Mouse (Mus musculus): ENCODE measurements around the gene Taar3. TPM values are rescaled to one million over a fixed set of nuclear protein-coding genes. Genes with fewer than 3 reads are reported as not detected.

The Taar3 gene
- polyA plus RNA-seq (2016; fragmentation: Nextera tagmentation; extraction: Ambion mirVana): not detected in 2 replicates

DNA sequence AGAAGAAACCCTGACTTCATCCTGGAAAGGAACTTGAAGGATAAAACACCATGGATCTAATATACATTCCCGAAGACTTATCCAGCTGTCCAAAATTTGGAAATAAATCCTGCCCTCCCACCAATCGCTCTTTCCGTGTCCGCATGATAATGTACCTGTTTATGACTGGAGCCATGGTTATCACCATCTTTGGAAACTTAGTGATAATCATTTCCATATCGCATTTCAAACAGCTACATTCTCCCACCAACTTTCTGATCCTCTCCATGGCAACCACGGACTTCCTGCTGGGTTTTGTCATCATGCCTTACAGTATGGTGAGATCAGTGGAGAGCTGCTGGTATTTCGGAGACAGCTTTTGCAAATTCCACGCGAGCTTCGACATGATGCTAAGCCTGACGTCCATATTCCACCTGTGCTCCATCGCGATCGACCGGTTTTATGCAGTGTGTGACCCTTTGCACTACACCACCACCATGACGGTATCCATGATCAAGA, at the start of gene Taar3:
Gene Taar3, plus strand, starts transcription at position 51 of the 498 bp plus-strand sequence.
- Histone ChIP-seq H3K27ac (ENCODE audit: poor library complexity, severe bottlenecking) (no peak within 1 kb of the TSS), H3K4me1 (replicated peaks) (0 out of 2 replicates have a peak, but pooled peaks cover 13% of the 10 kb centered on the region), H3K4me3 (no peak within 1 kb of the TSS), H3K4me2 (no peak within 1 kb of the TSS), H3K27me3 (replicated peaks) (no peaks in the 10 kb centered on the region), H3K9ac (no peak within 1 kb of the TSS), H3K9me3 (replicated peaks) (no peaks in the 10 kb centered on the region), H3K36me3 (no peaks in the 10 kb centered on the region)
- 85% methylated on average over 16 of the region's 16 CpGs for WGBS
- ATAC-seq (ENCODE audit: insufficient number of reproducible peaks, low FRiP score): no peak

DNA sequence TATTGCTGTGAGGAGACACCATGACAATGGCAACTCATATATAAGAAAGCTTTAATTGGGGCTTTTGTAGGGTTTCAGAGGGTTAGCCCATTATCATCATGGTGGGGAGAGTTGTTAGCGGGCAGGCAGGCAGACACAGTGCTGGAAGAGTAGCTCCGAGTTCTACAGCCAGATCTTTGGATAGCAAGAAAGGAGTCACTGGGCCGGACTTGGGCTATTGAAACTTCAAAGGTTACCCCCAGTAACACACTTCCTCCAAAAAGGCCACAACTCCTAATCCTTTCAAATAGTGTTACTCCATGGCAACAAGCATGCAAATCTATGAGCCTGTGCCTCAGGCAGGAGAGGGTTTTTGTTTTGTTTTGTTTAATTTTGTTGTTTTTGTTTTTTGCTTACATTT, 48.2 kb upstream of the Taar3 start:
- no peak overlapping the region for H3K4me2 ChIP-seq
- H3K27me3 ChIP-seq (replicated peaks): no peaks in the 10 kb centered on the region
- no peak overlapping the region for H3K4me3 ChIP-seq
- H3K9ac ChIP-seq: no peak overlapping the region
- H3K27ac ChIP-seq (ENCODE audit: poor library complexity, severe bottlenecking): no peak overlapping the region
- H3K4me1 ChIP-seq (replicated peaks): no peaks in the 10 kb centered on the region
- H3K36me3 ChIP-seq: no peaks in the 10 kb centered on the region
- ATAC-seq (ENCODE audit: insufficient number of reproducible peaks, low FRiP score): no peak
- no peaks in the 10 kb centered on the region for H3K9me3 ChIP-seq (replicated peaks)
- WGBS: 84% methylated on average over 3 of the region's 3 CpGs

DNA sequence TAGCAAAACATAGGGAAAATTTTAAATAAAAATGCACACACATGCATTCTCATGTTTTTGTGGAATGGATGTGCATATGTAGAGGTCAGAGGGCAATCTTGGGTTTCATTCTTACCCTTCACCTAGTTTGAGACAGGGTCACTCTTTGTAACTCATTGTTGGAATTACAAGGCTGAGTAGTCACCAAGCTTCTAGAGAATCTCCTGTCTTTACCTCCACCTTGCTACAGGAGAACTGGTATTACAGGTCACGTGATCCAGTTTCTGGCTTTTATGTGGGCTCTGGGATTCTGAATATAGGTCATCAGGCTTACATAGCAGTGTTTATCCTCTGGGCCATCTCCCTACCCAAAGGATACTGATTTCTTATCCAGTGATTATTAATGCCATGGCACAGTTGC, 43.7 kb upstream of the Taar3 start:
- WGBS: 80% methylated on average over 1 of the region's 1 CpGs
- no peak for ATAC-seq (ENCODE audit: insufficient number of reproducible peaks, low FRiP score)
- no peaks in the 10 kb centered on the region for H3K9me3 ChIP-seq (replicated peaks)

DNA sequence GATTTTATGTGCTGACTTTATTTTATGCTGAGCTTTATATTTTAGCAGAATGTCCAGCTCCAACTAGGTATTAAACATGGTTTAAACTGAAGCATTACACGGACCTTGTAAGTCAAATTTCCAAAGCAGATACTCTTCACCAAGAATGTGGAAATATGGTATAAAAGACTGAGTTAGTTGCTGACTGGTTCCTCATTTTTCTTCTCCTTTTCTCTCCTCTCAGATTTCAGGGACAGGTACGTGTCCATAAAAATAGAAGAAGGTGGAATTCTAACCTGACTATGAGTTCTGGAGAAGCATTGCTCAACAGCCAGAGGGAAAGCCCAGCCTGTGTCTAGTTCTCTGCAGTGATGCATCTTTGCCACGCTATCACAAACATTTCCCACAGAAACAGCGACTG, 29.3 kb upstream of the Taar3 start, which contains the start of gene Taar1:
Gene Taar1, plus strand, starts transcription at position 301 of the 400 bp plus-strand sequence.
- H3K4me1 ChIP-seq (replicated peaks): no peaks in the 10 kb centered on the region
- H3K36me3 ChIP-seq: no peaks in the 10 kb centered on the region
- H3K9me3 ChIP-seq (replicated peaks): 0 out of 2 replicates have a peak, but pooled peaks cover 4% of the 10 kb centered on the region
- no peak within 1 kb of the TSS for H3K4me2 ChIP-seq
- H3K27me3 ChIP-seq (replicated peaks): no peaks in the 10 kb centered on the region
- ATAC-seq (ENCODE audit: insufficient number of reproducible peaks, low FRiP score): no peak
- H3K9ac ChIP-seq: no peak within 1 kb of the TSS
- no peak within 1 kb of the TSS for H3K27ac ChIP-seq (ENCODE audit: poor library complexity, severe bottlenecking)
- 79% methylated on average over 4 of the region's 4 CpGs for WGBS
- no peak within 1 kb of the TSS for H3K4me3 ChIP-seq

More for the DNA sequence above, 43.7 kb upstream of the Taar3 start:
- Histone ChIP-seq H3K36me3 (no peaks in the 10 kb centered on the region), H3K27ac (ENCODE audit: poor library complexity, severe bottlenecking) (no peak overlapping the region), H3K27me3 (replicated peaks) (no peaks in the 10 kb centered on the region), H3K4me3 (no peak overlapping the region), H3K4me2 (no peak overlapping the region), H3K4me1 (replicated peaks) (no peaks in the 10 kb centered on the region), H3K9ac (no peak overlapping the region)

DNA sequence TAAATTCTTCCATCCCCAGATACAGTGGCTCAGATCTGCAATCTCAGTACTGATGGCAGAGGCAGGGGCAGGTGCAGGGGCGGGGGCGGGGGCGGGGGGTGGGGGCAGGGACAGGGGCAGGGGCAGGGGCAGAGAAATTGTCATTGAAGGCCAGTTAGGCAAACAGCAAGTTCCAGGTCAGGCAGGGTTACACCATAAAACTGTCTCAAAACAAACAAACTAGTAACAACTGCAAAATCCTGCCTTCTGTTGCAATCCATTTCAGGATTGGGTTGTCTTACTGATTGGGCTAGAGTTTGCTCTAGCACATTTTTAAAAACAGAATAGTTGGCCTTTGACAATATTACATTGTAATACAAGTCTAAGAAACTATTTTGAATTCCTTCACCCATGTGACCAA, 26.9 kb upstream of the Taar3 start:
- Histone ChIP-seq H3K27me3 (replicated peaks) (no peaks in the 10 kb centered on the region), H3K27ac (ENCODE audit: poor library complexity, severe bottlenecking) (no peak overlapping the region), H3K4me3 (no peak overlapping the region), H3K36me3 (no peaks in the 10 kb centered on the region), H3K4me1 (replicated peaks) (no peaks in the 10 kb centered on the region), H3K9me3 (replicated peaks) (no peaks in the 10 kb centered on the region), H3K4me2 (no peak overlapping the region), H3K9ac (no peak overlapping the region)
- WGBS: 65% methylated on average over 3 of the region's 3 CpGs
- ATAC-seq (ENCODE audit: insufficient number of reproducible peaks, low FRiP score): no peak

DNA sequence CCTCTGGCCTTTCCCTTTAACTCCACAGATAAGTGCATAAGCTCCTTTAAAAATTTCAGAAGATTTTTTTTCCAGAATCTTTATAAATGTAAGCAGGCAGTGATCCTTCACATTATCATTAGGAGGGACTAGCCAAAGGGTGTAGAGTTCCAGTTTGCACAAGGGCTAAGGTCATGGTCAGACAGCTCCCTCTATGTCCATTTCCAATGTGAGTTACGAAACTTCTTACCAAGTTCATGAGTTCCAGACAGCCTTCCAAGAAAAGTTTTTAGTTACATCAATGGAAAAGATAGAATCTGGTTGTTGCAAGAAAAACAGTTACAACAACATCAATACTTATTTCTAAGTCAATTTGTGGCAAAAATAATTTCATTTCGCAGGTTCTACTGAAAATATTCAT, 25.4 kb upstream of the Taar3 start:
- no peak for ATAC-seq (ENCODE audit: insufficient number of reproducible peaks, low FRiP score)
- Histone ChIP-seq H3K4me2 (no peak overlapping the region), H3K27ac (ENCODE audit: poor library complexity, severe bottlenecking) (no peak overlapping the region), H3K27me3 (replicated peaks) (no peaks in the 10 kb centered on the region), H3K9ac (no peak overlapping the region), H3K36me3 (no peaks in the 10 kb centered on the region), H3K9me3 (replicated peaks) (no peaks in the 10 kb centered on the region), H3K4me1 (replicated peaks) (no peaks in the 10 kb centered on the region), H3K4me3 (no peak overlapping the region)
- 77% methylated on average over 2 of the region's 2 CpGs for WGBS

DNA sequence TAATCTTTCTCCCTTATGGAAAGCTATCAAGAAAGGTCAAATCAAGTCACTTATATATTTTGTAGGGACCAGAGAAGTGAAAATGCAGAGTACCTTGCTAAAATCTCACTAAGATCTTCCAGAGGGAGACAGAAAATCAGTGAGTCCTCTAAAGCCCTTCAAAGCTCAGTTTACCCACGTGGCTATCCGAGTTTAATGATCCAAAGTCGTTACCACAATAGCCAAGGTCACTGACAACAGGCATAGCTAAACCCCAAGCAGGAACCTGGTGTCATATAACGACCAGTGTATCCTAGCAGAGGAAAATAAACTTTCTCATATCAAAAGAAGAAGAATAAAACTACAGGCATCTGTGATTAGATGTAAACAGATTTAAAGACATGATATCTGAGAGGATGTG, 11.7 kb upstream of the Taar3 start:
- Histone ChIP-seq H3K4me1 (replicated peaks) (no peaks in the 10 kb centered on the region), H3K36me3 (no peaks in the 10 kb centered on the region), H3K9me3 (replicated peaks) (no peaks in the 10 kb centered on the region), H3K9ac (no peak overlapping the region), H3K27ac (ENCODE audit: poor library complexity, severe bottlenecking) (no peak overlapping the region), H3K27me3 (replicated peaks) (no peaks in the 10 kb centered on the region), H3K4me2 (no peak overlapping the region), H3K4me3 (no peak overlapping the region)
- ATAC-seq (ENCODE audit: insufficient number of reproducible peaks, low FRiP score): no peak
- 48% methylated on average over 4 of the region's 4 CpGs for WGBS

DNA sequence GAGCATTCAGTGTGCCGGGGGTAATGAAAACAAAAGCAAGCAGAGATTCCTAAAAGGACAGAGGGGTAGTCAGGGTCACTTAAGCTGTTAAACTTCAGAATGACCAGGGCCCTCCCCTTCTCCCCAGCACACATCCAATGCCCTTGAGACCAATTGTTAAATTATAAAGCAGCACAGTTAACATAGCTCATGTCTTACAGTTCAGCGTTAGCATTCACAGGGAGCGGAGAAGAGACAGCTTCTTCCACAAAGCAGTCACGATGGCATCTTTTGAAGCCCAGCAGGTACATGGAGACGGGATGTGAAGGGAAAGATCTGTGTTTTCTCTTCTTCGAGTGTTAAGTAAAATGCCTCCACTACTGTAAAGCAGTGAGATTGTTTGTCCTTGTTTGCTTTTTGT, 11.0 kb upstream of the Taar3 start, which contains the start of gene Taar2:
Gene Taar2, plus strand, starts transcription at position 261 of the 400 bp plus-strand sequence.
- WGBS: 55% methylated on average over 6 of the region's 6 CpGs
- H3K27me3 ChIP-seq (replicated peaks): no peaks in the 10 kb centered on the region
- no peak for ATAC-seq (ENCODE audit: insufficient number of reproducible peaks, low FRiP score)

DNA sequence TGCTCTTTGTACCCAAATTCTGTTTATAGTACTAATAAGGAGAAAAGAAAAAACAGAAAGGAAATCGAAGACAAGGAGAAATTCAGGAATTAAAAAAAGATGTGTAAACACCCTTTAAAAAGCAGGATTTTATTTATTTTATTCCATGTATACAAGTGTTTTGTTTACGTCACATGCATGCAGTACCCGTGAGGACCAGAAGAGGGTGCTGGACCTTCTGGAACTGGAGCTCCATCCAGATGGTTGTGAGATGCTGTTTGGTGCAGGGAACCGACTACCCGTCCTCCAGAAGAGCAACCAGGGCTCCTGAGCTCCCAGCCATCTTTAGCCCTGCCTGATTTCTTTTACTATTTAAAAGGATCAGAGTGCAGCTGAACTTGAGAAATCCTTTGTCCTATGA, 6.9 kb upstream of the Taar3 start:
- no peaks in the 10 kb centered on the region for H3K27me3 ChIP-seq (replicated peaks)
- no peak overlapping the region for H3K4me3 ChIP-seq
- no peak overlapping the region for H3K9ac ChIP-seq
- H3K27ac ChIP-seq (ENCODE audit: poor library complexity, severe bottlenecking): no peak overlapping the region
- WGBS: 71% methylated on average over 5 of the region's 5 CpGs
- ATAC-seq (ENCODE audit: insufficient number of reproducible peaks, low FRiP score): no peak
- H3K4me2 ChIP-seq: no peak overlapping the region
- H3K4me1 ChIP-seq (replicated peaks): no peaks in the 10 kb centered on the region
- no peaks in the 10 kb centered on the region for H3K9me3 ChIP-seq (replicated peaks)
- no peaks in the 10 kb centered on the region for H3K36me3 ChIP-seq

More for the DNA sequence above, 11.0 kb upstream of the Taar3 start, which contains the start of gene Taar2:
- no peaks in the 10 kb centered on the region for H3K9me3 ChIP-seq (replicated peaks)
- H3K27ac ChIP-seq (ENCODE audit: poor library complexity, severe bottlenecking): no peak within 1 kb of the TSS
- no peak within 1 kb of the TSS for H3K4me3 ChIP-seq
- H3K4me1 ChIP-seq (replicated peaks): no peaks in the 10 kb centered on the region
- H3K36me3 ChIP-seq: no peaks in the 10 kb centered on the region
- H3K4me2 ChIP-seq: no peak within 1 kb of the TSS
- H3K9ac ChIP-seq: no peak within 1 kb of the TSS

DNA sequence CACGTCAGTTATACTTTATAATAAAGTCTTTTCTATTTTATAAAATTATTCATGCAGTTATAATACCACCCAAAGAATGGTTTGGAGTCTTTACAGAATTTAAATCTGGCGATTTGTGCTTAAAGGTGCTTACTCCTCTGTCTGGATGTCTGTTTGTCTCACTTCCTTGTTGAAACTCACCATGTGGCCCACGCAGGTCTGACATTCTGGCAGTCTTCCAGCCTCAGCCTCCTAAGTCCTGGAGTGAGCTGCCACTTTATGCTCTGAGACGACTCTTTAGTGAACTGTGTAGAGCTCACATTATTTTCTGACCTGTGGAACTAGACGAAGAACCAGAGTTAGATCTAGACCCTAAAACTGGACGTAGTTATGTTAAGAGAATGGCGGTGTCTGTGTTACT, 1.3 kb upstream of the Taar3 start:
- H3K4me1 ChIP-seq (replicated peaks): 0 out of 2 replicates have a peak, but pooled peaks cover 9% of the 10 kb centered on the region
- H3K4me3 ChIP-seq: no peak overlapping the region
- ATAC-seq (ENCODE audit: insufficient number of reproducible peaks, low FRiP score): no peak
- H3K4me2 ChIP-seq: no peak overlapping the region
- no peaks in the 10 kb centered on the region for H3K27me3 ChIP-seq (replicated peaks)
- no peak overlapping the region for H3K9ac ChIP-seq
- H3K27ac ChIP-seq (ENCODE audit: poor library complexity, severe bottlenecking): no peak overlapping the region
- 50% methylated on average over 7 of the region's 7 CpGs for WGBS
- no peaks in the 10 kb centered on the region for H3K9me3 ChIP-seq (replicated peaks)
- no peaks in the 10 kb centered on the region for H3K36me3 ChIP-seq

DNA sequence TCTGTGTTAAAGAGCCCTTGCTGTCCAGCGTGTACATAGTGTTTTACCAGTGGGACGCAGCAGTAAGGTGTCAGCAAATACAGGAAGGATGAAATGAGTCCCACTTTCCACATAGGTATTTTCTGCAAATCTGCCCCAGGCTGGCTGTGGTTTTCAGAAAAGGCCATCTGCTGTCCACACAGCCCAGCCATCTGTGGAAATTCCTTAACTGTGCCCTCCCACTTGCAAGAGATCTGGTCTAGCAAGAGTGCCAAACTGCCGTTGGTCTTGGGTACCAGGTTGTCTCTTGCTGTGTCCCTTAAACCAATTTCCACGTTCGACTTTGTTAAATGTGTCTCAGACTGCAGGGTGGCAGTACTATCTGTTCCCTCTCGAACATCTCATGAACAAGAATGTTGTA, 2.4 kb downstream of the Taar3 start:
- H3K27ac ChIP-seq (ENCODE audit: poor library complexity, severe bottlenecking): no peak overlapping the region
- H3K9ac ChIP-seq: no peak overlapping the region
- H3K4me2 ChIP-seq: no peak overlapping the region
- no peaks in the 10 kb centered on the region for H3K27me3 ChIP-seq (replicated peaks)
- WGBS: 78% methylated on average over 6 of the region's 6 CpGs
- H3K4me3 ChIP-seq: no peak overlapping the region
- H3K9me3 ChIP-seq (replicated peaks): no peaks in the 10 kb centered on the region
- no peak for ATAC-seq (ENCODE audit: insufficient number of reproducible peaks, low FRiP score)
- H3K4me1 ChIP-seq (replicated peaks): 0 out of 2 replicates have a peak, but pooled peaks cover 13% of the 10 kb centered on the region
- no peaks in the 10 kb centered on the region for H3K36me3 ChIP-seq

DNA sequence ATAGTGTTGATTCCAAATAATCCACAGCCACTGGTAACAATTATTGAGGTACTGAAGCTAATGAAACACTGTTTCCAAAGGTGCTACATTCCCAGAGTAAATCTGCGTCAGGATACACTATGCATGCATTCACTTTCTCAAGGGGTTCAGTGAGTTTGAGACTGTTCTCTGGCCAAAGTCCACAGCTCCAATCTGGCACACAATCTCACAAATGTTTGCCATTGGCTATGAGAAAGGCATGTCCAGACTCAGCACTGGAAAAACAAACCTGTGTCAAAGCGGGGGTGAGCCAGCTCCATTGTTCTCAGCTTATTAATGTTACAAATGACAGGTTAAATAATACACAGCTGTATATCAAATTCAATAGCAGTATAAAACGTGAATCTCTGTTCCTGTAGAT, 9.7 kb downstream of the Taar3 start:
- no peak overlapping the region for H3K9ac ChIP-seq
- WGBS: 55% methylated on average over 3 of the region's 3 CpGs
- H3K9me3 ChIP-seq (replicated peaks): no peaks in the 10 kb centered on the region
- no peak overlapping the region for H3K27ac ChIP-seq (ENCODE audit: poor library complexity, severe bottlenecking)
- no peak overlapping the region for H3K4me3 ChIP-seq
- H3K4me1 ChIP-seq (replicated peaks): 0 out of 2 replicates have a peak, but pooled peaks cover 5% of the 10 kb centered on the region
- no peak for ATAC-seq (ENCODE audit: insufficient number of reproducible peaks, low FRiP score)
- no peaks in the 10 kb centered on the region for H3K36me3 ChIP-seq
- H3K27me3 ChIP-seq (replicated peaks): no peaks in the 10 kb centered on the region
- H3K4me2 ChIP-seq: no peak overlapping the region

Data from heart, embryonic 12.5 days (tissue).